Mouse (Mus musculus): Measurements from ENCODE around the gene Spire2. TPM values are rescaled to one million over a fixed set of nuclear protein-coding genes. Genes with fewer than 3 reads are reported as not detected.
A peak's percentile ranks its signal among the peaks of the same experiment; 100 is the strongest.
"Not testable (repeated sequence)": the region's sequence is repeated elsewhere in the genome, so short reads cannot be mapped to it uniquely, and the experiment has no call there.

The Spire2 gene
- polyA plus RNA-seq, 1 experiment = 56.2 TPM

DNA sequence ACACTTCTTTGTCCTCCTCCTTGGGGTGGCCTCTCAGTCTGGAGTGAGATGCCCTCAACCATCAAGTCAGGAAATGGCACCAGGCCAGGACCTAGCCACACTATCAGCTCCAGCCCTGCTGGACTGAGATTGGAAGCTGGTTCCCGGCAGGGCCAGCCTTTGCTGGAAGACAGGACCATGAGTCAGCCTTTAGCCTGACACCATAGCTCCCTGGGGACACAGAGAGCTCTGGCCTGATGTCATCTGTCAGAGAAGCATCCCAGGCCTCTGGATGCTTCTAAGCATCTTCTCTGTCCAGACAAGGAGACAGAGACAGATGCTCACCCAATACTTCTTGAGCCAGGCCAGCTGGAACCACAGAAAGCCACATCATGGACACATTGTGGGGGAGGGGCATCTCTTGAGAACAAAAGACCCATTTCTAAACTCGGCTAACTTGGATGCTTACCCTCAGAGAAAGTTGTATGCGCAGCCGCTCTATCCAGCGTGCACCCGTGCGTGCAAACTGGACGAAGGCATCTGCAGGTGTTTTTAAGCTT, 77.6 kb downstream of the Spire2 start:
- Histone ChIP-seq H3K27ac (ENCODE audit: insufficient read depth, low read depth, low read length) (no peak overlapping the region), H3K27me3 (ENCODE audit: control insufficient read depth, insufficient read depth, low read length) (peaks cover 40% of the 10 kb centered on the region), H3K36me3 (ENCODE audit: control insufficient read depth, insufficient read depth, low read length) (no peaks in the 10 kb centered on the region), H3K4me1 (ENCODE audit: control insufficient read depth, insufficient read depth, insufficient read length, low read length) (peaks cover 5% of the 10 kb centered on the region), H3K4me3 (ENCODE audit: low read depth, low read length) (no peak overlapping the region)
- 65% methylated on average over 8 of the region's 8 CpGs for WGBS
- TF ChIP-seq POLR2A (IDR thresholded peaks at IDR 0.05; ENCODE audit: low read depth, low read length) = no peak
- no peak for TF ChIP-seq CTCF (IDR thresholded peaks at IDR 0.05; ENCODE audit: extremely low read depth, insufficient read length, insufficient replicate concordance, low read depth, low read length)

DNA sequence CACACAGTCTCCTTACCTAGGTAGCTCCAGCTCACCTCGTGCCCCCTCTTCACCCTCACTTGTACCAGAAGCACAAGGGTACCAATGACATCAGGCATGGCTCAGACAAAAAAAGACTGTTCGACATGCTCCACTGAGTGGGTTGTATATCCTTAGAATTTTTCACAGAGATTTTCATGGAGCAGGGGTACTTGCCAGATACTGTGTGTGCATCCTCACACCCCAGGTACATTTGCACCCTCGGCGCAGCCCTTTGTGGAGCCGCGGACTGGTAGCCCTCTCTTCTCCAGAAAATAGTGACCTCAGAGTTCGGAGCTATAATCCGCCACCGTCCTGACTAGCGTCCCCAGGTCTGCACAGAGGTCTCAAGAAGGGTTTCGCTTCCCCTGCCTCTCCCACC, 78.3 kb downstream of the Spire2 start:
- WGBS = 18% methylated on average over 11 of the region's 11 CpGs
- H3K4me1 ChIP-seq (ENCODE audit: control insufficient read depth, insufficient read depth, insufficient read length, low read length) = peaks cover 5% of the 10 kb centered on the region
- H3K4me3 ChIP-seq (ENCODE audit: low read depth, low read length) = no peak overlapping the region
- no peaks in the 10 kb centered on the region for H3K36me3 ChIP-seq (ENCODE audit: control insufficient read depth, insufficient read depth, low read length)
- peaks cover 40% of the 10 kb centered on the region for H3K27me3 ChIP-seq (ENCODE audit: control insufficient read depth, insufficient read depth, low read length)
- no peak for TF ChIP-seq POLR2A (IDR thresholded peaks at IDR 0.05; ENCODE audit: low read depth, low read length)
- TF ChIP-seq CTCF (IDR thresholded peaks at IDR 0.05; ENCODE audit: extremely low read depth, insufficient read length, insufficient replicate concordance, low read depth, low read length) = no peak
- no peak overlapping the region for H3K27ac ChIP-seq (ENCODE audit: insufficient read depth, low read depth, low read length)

DNA sequence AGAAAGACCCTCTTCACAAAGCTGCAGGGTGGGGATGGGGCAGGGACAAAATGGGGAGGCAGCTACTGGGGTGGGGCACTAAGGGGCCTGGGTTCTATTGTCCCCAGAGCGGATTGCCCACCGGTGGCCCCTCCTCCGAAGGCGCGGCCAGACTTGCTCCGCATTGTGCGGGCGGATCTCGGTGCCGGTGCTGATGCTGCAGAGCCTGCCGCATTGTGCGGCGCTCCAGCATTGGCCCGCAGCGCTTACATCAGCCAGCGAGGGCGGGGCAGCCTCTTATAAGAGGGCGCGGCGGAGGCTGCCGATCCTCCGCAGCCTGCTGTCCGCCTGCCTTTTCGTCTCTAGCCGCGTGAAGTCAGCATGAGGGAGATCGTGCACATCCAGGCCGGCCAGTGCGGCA, 78.7 kb downstream of the Spire2 start, which contains the start of gene Tubb3:
Gene Tubb3, plus strand, starts transcription at position 179 of the 400 bp plus-strand sequence.
- H3K27me3 ChIP-seq (ENCODE audit: control insufficient read depth, insufficient read depth, low read length) = peaks cover 40% of the 10 kb centered on the region
- peak within 1 kb of the TSS; percentile 24 for H3K4me3 ChIP-seq (ENCODE audit: low read depth, low read length)
- H3K4me1 ChIP-seq (ENCODE audit: control insufficient read depth, insufficient read depth, insufficient read length, low read length) = peaks cover 5% of the 10 kb centered on the region
- WGBS = under 1% methylated on average over 29 of the region's 29 CpGs
- H3K27ac ChIP-seq (ENCODE audit: insufficient read depth, low read depth, low read length) = no peak within 1 kb of the TSS
- H3K36me3 ChIP-seq (ENCODE audit: control insufficient read depth, insufficient read depth, low read length) = no peaks in the 10 kb centered on the region
- TF ChIP-seq POLR2A (IDR thresholded peaks at IDR 0.05; ENCODE audit: low read depth, low read length) = no peak
- TF ChIP-seq CTCF (IDR thresholded peaks at IDR 0.05; ENCODE audit: extremely low read depth, insufficient read length, insufficient replicate concordance, low read depth, low read length) = no peak

DNA sequence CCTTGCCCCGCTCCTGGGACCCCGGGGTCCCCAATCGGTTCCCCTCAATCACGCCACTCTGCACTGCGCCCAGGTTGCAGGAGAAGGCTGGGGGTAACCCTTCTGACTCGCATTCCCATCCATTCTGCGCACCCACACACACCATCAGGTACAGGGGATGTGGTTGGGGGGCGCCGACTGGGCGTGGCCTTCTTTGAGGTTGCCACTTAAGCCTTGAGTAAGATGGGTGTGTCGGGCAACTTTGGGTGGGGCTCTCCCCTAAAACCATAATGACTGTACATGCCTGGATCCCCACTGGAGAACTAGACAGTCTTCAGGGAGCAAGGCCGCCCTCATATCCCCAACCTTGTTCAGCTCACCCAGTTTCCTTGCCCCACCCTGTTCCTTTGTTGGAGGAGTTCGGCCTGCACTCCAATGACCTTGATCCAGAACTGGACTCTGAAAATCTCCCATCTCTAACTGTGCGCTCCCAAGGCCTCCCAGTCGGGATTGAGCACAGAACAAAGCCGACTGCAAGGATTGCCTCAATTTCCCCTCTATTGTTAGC, 79.3 kb downstream of the Spire2 start:
- Histone ChIP-seq H3K27me3 (ENCODE audit: control insufficient read depth, insufficient read depth, low read length) (peaks cover 40% of the 10 kb centered on the region), H3K36me3 (ENCODE audit: control insufficient read depth, insufficient read depth, low read length) (no peaks in the 10 kb centered on the region), H3K27ac (ENCODE audit: insufficient read depth, low read depth, low read length) (no peak overlapping the region), H3K4me3 (ENCODE audit: low read depth, low read length) (peak overlapping the region; percentile 24), H3K4me1 (ENCODE audit: control insufficient read depth, insufficient read depth, insufficient read length, low read length) (peaks cover 7% of the 10 kb centered on the region)
- 14% methylated on average over 16 of the region's 16 CpGs for WGBS
- TF ChIP-seq CTCF (IDR thresholded peaks at IDR 0.05; ENCODE audit: extremely low read depth, insufficient read length, insufficient replicate concordance, low read depth, low read length) (no peak), POLR2A (IDR thresholded peaks at IDR 0.05; ENCODE audit: low read depth, low read length) (no peak)

DNA sequence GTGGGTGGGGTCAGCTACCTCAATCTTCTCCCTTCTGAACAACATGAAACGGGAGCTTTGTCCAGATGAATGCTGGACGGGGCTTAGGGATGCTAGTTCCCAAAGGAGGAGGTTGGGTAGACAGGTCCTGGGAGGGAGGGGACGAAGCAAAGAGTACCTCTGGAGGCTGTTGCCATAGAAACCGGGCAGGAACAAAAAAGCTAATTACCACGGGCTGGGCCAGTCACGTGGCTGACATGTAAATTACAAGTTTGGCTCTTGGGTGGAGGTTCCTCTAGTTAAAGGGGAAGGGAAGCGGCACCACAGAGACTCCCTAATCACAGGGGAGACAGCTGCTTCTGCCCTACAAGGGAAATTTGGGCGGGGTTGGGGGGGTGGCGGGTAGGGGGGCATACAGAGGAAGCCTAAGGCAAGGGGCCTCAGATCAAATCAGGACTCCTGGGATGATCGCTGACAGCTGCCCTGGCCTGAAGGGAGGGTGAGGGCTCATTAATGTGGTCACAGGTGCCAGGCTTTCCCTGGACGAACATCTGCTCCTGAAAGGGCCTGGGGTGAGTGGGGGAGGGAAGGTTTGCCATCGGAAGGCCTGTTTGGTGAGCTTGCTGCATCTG, 80.2 kb downstream of the Spire2 start:
- TF ChIP-seq CTCF (IDR thresholded peaks at IDR 0.05; ENCODE audit: extremely low read depth, insufficient read length, insufficient replicate concordance, low read depth, low read length) (no peak), POLR2A (IDR thresholded peaks at IDR 0.05; ENCODE audit: low read depth, low read length) (no peak)
- H3K27ac ChIP-seq (ENCODE audit: insufficient read depth, low read depth, low read length) = no peak overlapping the region
- H3K4me1 ChIP-seq (ENCODE audit: control insufficient read depth, insufficient read depth, insufficient read length, low read length) = peaks cover 10% of the 10 kb centered on the region
- H3K4me3 ChIP-seq (ENCODE audit: low read depth, low read length) = no peak overlapping the region
- peaks cover 40% of the 10 kb centered on the region for H3K27me3 ChIP-seq (ENCODE audit: control insufficient read depth, insufficient read depth, low read length)
- WGBS = 7% methylated on average over 12 of the region's 12 CpGs
- H3K36me3 ChIP-seq (ENCODE audit: control insufficient read depth, insufficient read depth, low read length) = no peaks in the 10 kb centered on the region

DNA sequence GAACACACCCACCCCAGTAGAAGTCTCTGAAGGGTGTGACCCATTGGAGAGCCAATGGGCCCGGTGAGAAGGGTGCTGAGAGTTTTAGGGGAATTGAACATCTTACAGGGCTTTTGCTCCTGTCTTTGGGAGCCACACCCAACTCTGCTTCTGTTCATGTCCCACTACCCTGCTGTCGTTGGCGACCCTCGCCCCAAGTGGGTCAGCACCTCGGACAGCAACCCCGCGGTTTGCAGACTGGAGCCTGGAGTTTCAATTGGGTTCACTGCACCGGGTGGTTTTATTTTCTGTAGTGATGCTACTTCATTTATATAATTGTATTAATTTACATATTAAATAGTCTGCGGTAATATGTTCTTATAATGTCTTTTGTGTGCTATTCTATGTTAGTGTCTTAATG, 81.7 kb downstream of the Spire2 start:
- no peak for TF ChIP-seq CTCF (IDR thresholded peaks at IDR 0.05; ENCODE audit: extremely low read depth, insufficient read length, insufficient replicate concordance, low read depth, low read length)
- Histone ChIP-seq H3K27me3 (ENCODE audit: control insufficient read depth, insufficient read depth, low read length) (peaks cover 40% of the 10 kb centered on the region), H3K27ac (ENCODE audit: insufficient read depth, low read depth, low read length) (no peak overlapping the region), H3K36me3 (ENCODE audit: control insufficient read depth, insufficient read depth, low read length) (no peaks in the 10 kb centered on the region), H3K4me1 (ENCODE audit: control insufficient read depth, insufficient read depth, insufficient read length, low read length) (peaks cover 10% of the 10 kb centered on the region), H3K4me3 (ENCODE audit: low read depth, low read length) (no peak overlapping the region)
- 14% methylated on average over 9 of the region's 9 CpGs for WGBS

DNA sequence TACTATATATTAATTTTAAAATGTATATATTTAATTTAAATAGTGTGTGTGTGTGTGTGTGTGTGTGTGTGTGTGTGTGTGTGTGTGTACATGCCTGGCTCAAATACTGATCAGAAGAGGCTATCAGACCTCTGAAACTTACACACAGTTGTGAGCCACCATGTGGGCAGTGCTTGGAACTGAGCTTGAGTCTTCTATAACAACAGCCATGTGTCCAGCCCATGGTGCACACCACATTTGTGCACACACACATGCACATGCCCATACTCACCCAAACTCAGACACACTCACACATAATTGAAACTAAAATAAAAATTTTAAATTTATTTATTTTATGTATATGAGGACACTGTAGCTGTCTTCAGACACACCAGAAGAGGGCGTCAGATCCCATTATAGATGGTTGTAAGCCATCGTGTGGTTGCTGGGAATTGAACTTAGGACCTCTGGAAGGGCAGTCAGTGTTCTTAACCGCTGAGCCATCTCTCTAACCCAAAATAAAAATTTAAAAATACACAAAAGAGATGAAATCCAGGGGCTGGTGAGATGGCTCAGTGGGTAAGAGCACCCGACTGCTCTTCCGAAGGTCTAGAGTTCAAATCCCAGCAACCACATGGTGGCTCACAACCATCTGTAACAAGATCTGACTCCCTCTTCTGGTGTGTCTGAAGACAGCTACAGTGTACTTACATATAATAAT, 82.6 kb downstream of the Spire2 start:
- not testable (repeated sequence) for H3K27ac ChIP-seq (ENCODE audit: insufficient read depth, low read depth, low read length); H3K36me3 ChIP-seq (ENCODE audit: control insufficient read depth, insufficient read depth, low read length); H3K4me3 ChIP-seq (ENCODE audit: low read depth, low read length); H3K4me1 ChIP-seq (ENCODE audit: control insufficient read depth, insufficient read depth, insufficient read length, low read length)
- peaks cover 33% of the 10 kb centered on the region for H3K27me3 ChIP-seq (ENCODE audit: control insufficient read depth, insufficient read depth, low read length)
- 75% methylated on average over 5 of the region's 5 CpGs for WGBS
